Mouse (Mus musculus): Measurements from ENCODE around the gene Lrrc28.

GRCm38 (mm10) chr7:67500076-67500828, 144.8 kb downstream of the Lrrc28 start:
- TF ChIP-seq CTCF (IDR thresholded peaks at IDR 0.05; ENCODE audit: low read depth, low read length) (no peak), POLR2A (IDR thresholded peaks at IDR 0.05; ENCODE audit: extremely low read depth, insufficient read depth, low read length) (no peak)
